Mouse (Mus musculus) liver, postnatal 0 days (tissue): ENCODE measurements around the gene Prdm10. TPM values are rescaled to one million over a fixed set of nuclear protein-coding genes. Genes with fewer than 3 reads are reported as not detected.

Source experiments
- ATAC-seq: fragments of 200-750 bp; cut with Nextera tagmentation; 2 replicates; pipeline ENCODE4 v1.8.0; 2017; ENCODE audit warnings: mild to moderate bottlenecking, moderate library complexity
- DNase-seq: peaks from one replicate; pipeline ENCODE4 v3.0.0-alpha.2; 2016
- H3K27ac ChIP-seq: fragments of 300-500 bp; sonication (generic); 2 replicates; pipeline ENCODE4 v1.5.1; 2014; ENCODE audit warnings: antibody characterized with exemption, moderate library complexity, mild to moderate bottlenecking, low read depth
- H3K27me3 ChIP-seq: fragments of 300-500 bp; sonication (generic); 2 replicates; pipeline ENCODE4 v1.6.1; 2014; ENCODE audit warnings: low read length, control low read depth, mixed read lengths; ENCODE audit not compliant: insufficient read depth
- H3K36me3 ChIP-seq: fragments of 300-500 bp; sonication (generic); replicated peaks from 2 replicates; pipeline ENCODE4 v1.6.1; 2014; ENCODE audit warnings: mild to moderate bottlenecking, control low read depth, low read length, moderate library complexity, mixed read lengths; ENCODE audit not compliant: insufficient read depth
- H3K4me1 ChIP-seq: fragments of 300-500 bp; sonication (generic); 2 replicates; pipeline ENCODE4 v1.6.1; 2014; ENCODE audit warnings: antibody characterized with exemption, mild to moderate bottlenecking, control low read depth; ENCODE audit not compliant: insufficient read depth
- H3K4me2 ChIP-seq: fragments of 300-500 bp; sonication (generic); 2 replicates; pipeline ENCODE4 v1.6.1; 2014; ENCODE audit warnings: low read depth, mild to moderate bottlenecking, low read length, moderate library complexity, mixed read lengths
- H3K4me3 ChIP-seq: fragments of 300-500 bp; sonication (generic); 2 replicates; pipeline ENCODE4 v1.5.1; 2014; ENCODE audit warnings: low read depth, low read length
- H3K9ac ChIP-seq: fragments of 300-500 bp; sonication (generic); replicated peaks from 2 replicates; pipeline ENCODE4 v1.6.1; 2014; ENCODE audit warnings: mild to moderate bottlenecking, moderate library complexity
- H3K9me3 ChIP-seq: fragments of 300-500 bp; sonication (generic); 2 replicates; pipeline ENCODE4 v1.6.1; 2016; ENCODE audit warnings: mild to moderate bottlenecking, control low read depth, low read length, mixed read lengths
- CTCF ChIP-seq: sonication (generic); IDR thresholded peaks from 2 replicates; pipeline ENCODE4 v1.5.1; 2016; ENCODE audit warnings: antibody characterized with exemption, low read depth
- EP300 ChIP-seq: IDR thresholded peaks from 2 replicates; pipeline ENCODE4 v1.6.1; 2016; ENCODE audit warnings: antibody characterized with exemption, low read depth, mild to moderate bottlenecking
- WGBS: fragments of 180-500 bp; shearing (Covaris S2); extraction: QIAGEN DNeasy Blood & Tissue Kit; methylation state at CpG from one replicate; pipeline ENCODE4 v1.1.7; 2014; ENCODE audit not compliant: insufficient replicate concordance; 5-methylcytosine and 5-hydroxymethylcytosine counted together
- polyA plus RNA-seq: library from polyadenylated mRNA; unstranded; fragments of >200 nt; fragmentation: Nextera tagmentation; extraction: Ambion mirVana; gene quantifications from 2 replicates; pipeline ENCODE4 v1.2.1, GENCODE M21; 2015

Gene Prdm10
- polyA plus RNA-seq, 1 experiment from 2014 or later = 1.5 TPM

DNA sequence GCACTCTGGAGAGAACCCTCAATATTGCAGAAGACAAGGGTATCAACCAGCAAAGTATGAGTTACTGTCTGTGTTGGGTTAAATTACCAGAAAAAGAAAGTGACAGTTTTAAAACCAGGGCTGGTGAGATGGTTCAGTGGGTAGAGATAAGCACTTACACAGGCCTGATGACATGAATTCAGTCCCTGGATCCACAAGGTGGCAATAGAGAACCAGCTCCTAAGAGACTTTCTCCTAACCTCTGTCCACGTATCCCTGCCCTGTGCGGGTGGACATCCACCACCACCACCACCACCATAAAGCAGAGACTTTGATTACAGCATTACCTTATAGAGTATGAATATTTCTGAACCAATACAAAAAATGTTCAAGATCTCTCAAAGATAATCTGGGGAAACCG lies 51.6 kb downstream of the Prdm10 start:
- Histone ChIP-seq H3K9ac (no peak overlapping the region), H3K4me2 (no peak overlapping the region), H3K36me3 (peaks cover 11% of the 10 kb centered on the region; the same call in 1 of the 2 replicates), H3K4me3 (no peak overlapping the region), H3K27me3 (no peaks in the 10 kb centered on the region), H3K27ac (no peak overlapping the region), H3K4me1 (no peaks in the 10 kb centered on the region), H3K9me3 (no peaks in the 10 kb centered on the region)
- ATAC-seq (no peak), DNase-seq (no peak)
- TF ChIP-seq EP300 (no peak), CTCF (peak; percentile 64)
- 63% methylated on average over 3 of the region's 3 CpGs for WGBS

DNA sequence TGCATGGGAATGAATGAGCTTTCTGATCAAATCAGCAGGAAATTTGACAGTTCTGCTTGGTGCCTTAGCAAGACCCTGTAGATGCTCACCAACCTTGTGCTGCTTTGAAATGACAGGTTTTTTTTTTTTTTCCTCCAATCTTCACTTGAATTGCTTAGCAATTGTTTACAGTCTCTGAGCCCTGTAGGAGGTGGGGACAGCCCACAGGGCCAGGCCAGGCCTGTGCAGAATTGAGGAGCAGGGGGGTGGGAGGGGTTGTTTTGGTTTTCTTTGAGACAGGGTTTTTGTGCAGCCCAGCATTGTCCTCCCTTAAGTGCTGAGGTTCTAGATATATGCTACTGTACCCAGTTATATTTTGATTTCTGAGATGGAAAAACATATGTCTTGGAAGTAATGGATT lies 52.5 kb downstream of the Prdm10 start:
- Histone ChIP-seq H3K27ac (no peak overlapping the region), H3K9me3 (no peaks in the 10 kb centered on the region), H3K36me3 (peaks cover 6% of the 10 kb centered on the region; the same call in 1 of the 2 replicates), H3K27me3 (no peaks in the 10 kb centered on the region), H3K9ac (no peak overlapping the region), H3K4me1 (no peaks in the 10 kb centered on the region), H3K4me2 (no peak overlapping the region), H3K4me3 (no peak overlapping the region)
- DNase-seq = no peak
- TF ChIP-seq CTCF (no peak), EP300 (no peak)
- ATAC-seq = no peak

DNA sequence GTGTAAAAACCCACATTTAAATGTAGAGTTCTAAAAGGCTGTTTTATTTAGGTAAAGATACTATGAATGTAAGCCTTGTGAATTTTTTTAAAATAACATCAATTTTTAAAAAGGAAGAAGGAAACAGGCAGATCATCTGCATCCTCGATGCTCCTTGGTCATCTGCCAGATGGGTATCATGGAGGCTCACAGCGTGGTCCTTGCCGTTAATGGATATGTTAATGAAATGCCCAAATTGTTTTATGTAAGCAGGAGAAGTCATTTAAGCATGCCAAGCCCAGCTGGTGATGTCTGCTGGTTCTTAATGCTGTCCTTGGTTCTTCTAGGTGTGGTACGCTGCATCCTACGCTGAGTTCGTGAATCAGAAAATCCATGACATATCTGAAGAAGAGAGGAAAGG lies 54.7 kb downstream of the Prdm10 start:
- no peak overlapping the region for H3K4me3 ChIP-seq
- no peak for ATAC-seq
- 89% methylated on average over 6 of the region's 6 CpGs for WGBS

DNA sequence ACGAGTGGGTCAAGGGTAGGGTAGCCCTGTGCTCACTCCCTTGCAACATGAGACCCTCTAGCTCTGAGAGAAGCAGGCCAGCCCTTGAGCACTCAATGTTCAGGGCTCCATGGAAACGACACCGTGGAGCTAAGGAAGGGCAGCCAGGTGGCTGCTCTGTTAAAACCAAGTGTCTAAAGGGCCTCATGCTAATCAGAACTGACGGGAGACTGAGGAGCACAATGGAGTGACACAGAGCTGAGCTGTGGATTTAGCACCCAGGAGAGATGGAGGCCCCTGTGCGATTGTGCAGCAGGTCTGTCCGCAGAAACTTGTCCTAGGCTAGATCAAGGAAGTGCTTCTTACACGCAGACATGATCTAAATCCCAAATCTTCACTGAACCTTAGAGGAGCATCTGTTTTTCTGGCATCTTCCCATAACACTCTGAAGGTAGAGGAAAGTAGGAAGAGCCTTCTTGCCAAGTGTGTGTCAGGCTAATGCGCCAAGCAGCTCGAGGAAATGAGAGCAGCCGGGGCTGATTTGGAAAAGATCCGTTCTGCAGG lies 64.0 kb downstream of the Prdm10 start:
- DNase-seq = no peak
- Histone ChIP-seq H3K36me3 (peaks cover 9% of the 10 kb centered on the region), H3K4me1 (no peaks in the 10 kb centered on the region), H3K4me2 (no peak overlapping the region), H3K9me3 (no peaks in the 10 kb centered on the region), H3K4me3 (no peak overlapping the region), H3K9ac (no peak overlapping the region), H3K27me3 (no peaks in the 10 kb centered on the region), H3K27ac (no peak overlapping the region)
- no peak for ATAC-seq
- no peak for TF ChIP-seq CTCF
- no peak for TF ChIP-seq EP300
- WGBS = 81% methylated on average over 11 of the region's 11 CpGs

More for the DNA sequence above, 54.7 kb downstream of the Prdm10 start:
- TF ChIP-seq CTCF = no peak
- no peak for TF ChIP-seq EP300
- H3K4me1 ChIP-seq = no peaks in the 10 kb centered on the region
- no peaks in the 10 kb centered on the region for H3K27me3 ChIP-seq
- peaks cover 2% of the 10 kb centered on the region; the same call in 1 of the 2 replicates for H3K36me3 ChIP-seq
- DNase-seq = no peak
- H3K27ac ChIP-seq = no peak overlapping the region
- H3K4me2 ChIP-seq = no peak overlapping the region
- no peaks in the 10 kb centered on the region for H3K9me3 ChIP-seq
- no peak overlapping the region for H3K9ac ChIP-seq

DNA sequence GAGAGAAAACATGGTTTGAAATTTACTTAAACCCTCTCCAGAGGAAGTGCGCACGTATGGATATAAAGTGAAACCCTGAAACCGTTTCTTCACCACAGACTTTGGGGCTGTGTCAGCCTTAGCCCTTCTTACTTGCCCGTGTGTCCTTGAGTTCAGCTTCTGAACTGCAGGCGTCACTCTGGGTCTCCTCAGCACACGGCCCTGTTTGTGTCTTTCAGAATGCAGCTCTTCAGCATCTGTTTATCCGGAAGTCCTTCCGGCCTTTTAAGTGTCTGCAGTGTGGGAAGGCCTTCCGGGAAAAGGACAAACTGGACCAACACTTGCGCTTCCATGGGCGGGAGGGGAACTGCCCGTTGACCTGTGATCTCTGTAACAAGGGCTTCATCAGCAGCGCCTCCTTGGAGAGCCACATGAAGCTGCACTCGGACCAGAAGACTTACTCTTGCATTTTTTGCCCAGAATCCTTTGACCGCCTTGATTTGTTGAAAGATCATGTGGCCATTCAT lies 66.3 kb downstream of the Prdm10 start:
- Histone ChIP-seq H3K4me1 (no peaks in the 10 kb centered on the region), H3K4me3 (no peak overlapping the region), H3K27me3 (no peaks in the 10 kb centered on the region), H3K36me3 (peaks cover 9% of the 10 kb centered on the region), H3K27ac (no peak overlapping the region), H3K9ac (no peak overlapping the region), H3K9me3 (no peaks in the 10 kb centered on the region), H3K4me2 (no peak overlapping the region)
- DNase-seq = no peak
- 81% methylated on average over 15 of the region's 15 CpGs for WGBS
- TF ChIP-seq EP300 = no peak
- no peak for ATAC-seq

DNA sequence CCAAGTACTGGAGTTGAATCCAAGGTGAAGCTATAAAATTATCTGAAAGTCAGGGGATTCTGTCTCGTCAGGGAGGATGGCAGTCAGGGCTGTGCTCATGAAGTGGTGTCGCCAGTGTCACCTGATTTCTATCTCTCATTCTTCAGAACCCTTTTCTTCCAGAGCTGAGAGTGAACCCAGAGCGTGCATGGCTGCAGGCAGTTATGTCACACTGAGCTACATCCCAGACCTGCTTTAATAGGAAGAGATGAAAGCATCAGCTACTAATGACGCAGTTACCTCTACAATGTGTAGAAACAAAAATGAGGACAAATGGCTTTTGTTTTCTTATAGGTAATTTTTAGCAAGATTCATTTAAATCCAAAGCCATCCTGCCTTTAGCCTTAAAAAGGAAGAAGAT lies 68.1 kb downstream of the Prdm10 start:
- no peak for ATAC-seq
- Histone ChIP-seq H3K27ac (no peak overlapping the region), H3K4me2 (no peak overlapping the region), H3K9ac (no peak overlapping the region), H3K9me3 (no peaks in the 10 kb centered on the region), H3K4me1 (peaks cover 7% of the 10 kb centered on the region; the same call in 1 of the 2 replicates), H3K4me3 (no peak overlapping the region), H3K36me3 (peaks cover 9% of the 10 kb centered on the region), H3K27me3 (no peaks in the 10 kb centered on the region)
- WGBS = 82% methylated on average over 4 of the region's 4 CpGs
- DNase-seq = no peak
- TF ChIP-seq CTCF (no peak), EP300 (no peak)
